Mouse (Mus musculus): ENCODE measurements at regions not wholly inside any gene's neighbourhood (a gene's known extent, or its start where the extent isn't known, plus 50 kb on each side); places are given as distances from the start of the nearest gene placed in this dataset.

DNA sequence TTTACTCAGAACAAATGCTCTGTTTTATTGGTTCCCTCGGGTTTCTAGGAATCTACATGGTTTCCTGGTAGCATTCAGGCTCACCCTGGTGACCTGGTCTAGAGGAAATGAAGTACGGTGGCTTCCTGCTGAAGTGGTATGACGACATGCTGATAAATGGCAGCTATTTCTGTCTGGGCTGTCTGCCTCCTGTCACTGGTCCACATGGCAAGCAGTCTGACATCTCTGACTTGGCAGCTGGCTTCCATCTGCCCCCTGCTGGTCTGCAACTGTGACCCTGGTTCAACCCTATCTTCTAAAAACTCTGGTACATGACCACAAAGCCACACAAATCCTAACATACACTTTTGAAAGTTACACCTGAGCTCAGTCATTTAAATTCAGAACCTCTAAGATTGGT lies 548.1 kb downstream of the Tm4sf1 start:
- Histone ChIP-seq H3K9ac (ENCODE audit: control insufficient read depth, low read depth, low read length, poor library complexity, severe bottlenecking) (no peak overlapping the region), H3K79me2 (ENCODE audit: control insufficient read depth, insufficient read depth, low read length, poor library complexity) (no peaks in the 10 kb centered on the region), H3K27ac (ENCODE audit: control insufficient read depth, low read depth, low read length) (no peak overlapping the region), H3K9me3 (replicated peaks; ENCODE audit: insufficient read depth, low read length) (no peaks in the 10 kb centered on the region), H3K27me3 (ENCODE audit: control insufficient read depth in 1 of 2, insufficient read depth in 2 of 2, low read length in 2 of 2) (no peaks in the 10 kb centered on the region), H3K4me3 (ENCODE audit: control insufficient read depth in 1 of 2, insufficient read depth in 1 of 2, low read depth in 2 of 2, low read length in 2 of 2) (no peak overlapping the region), H3K36me3 (ENCODE audit: control insufficient read depth in 1 of 2, insufficient read depth in 2 of 2, low read length in 2 of 2) (no peaks in the 10 kb centered on the region), H3K4me1 (ENCODE audit: control insufficient read depth in 1 of 2, insufficient read depth in 2 of 2, low read length in 2 of 2) (no peaks in the 10 kb centered on the region)
- no peak for DNase-seq (ENCODE audit: low read depth, low spot score)
- TF ChIP-seq ELF1 (IDR thresholded peaks at IDR 0.05; ENCODE audit: low read depth, low read length) (no peak), ZNF384 (IDR thresholded peaks at IDR 0.05; ENCODE audit: low read depth, low read length) (no peak), SMC3 (IDR thresholded peaks at IDR 0.05; ENCODE audit: low read depth, low read length) (0 out of 2 replicates have a peak, but pooled peaks have one; percentile 6), CTCF (IDR thresholded peaks at IDR 0.05 in 2 of 3, conservative IDR thresholded peaks at IDR 0.05 in 1 of 3; ENCODE audit: control insufficient read depth in 1 of 3, insufficient read depth in 1 of 3, low read depth in 2 of 3, low read length in 3 of 3, poor library complexity in 1 of 3, severe bottlenecking in 1 of 3) (0 out of 6 replicates have a peak, but pooled peaks of 1 of the 3 experiments have one; percentile 4), MAX (IDR thresholded peaks at IDR 0.05; ENCODE audit: low read length) (no peak), MXI1 (IDR thresholded peaks at IDR 0.05; ENCODE audit: low read depth, low read length) (no peak), GABPA (IDR thresholded peaks at IDR 0.05; ENCODE audit: low read depth, low read length) (no peak), MAZ (IDR thresholded peaks at IDR 0.05; ENCODE audit: low read depth, low read length) (no peak), NRF1 (IDR thresholded peaks at IDR 0.05; ENCODE audit: insufficient read depth, low read depth, low read length, poor library complexity, severe bottlenecking) (no peak)

DNA sequence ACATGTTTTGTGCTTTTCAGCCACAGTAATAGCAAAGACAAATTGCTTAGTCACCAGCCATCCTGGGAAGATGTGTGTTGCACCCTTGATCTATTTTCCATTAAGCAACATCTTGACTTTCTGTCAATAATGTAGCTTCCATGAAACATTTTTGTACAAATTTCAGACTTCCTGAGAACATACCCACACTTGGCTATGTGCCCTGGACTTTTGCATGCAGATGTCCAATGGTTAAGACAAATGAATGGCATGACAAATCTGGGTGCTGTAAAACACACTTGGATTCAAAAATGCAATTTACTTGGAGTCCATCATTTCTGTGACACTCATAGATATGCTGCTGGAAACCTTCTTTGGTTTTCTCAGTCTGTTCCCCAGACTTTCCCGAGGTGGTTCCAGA lies 549.9 kb downstream of the Tm4sf1 start:
- Histone ChIP-seq H3K79me2 (ENCODE audit: control insufficient read depth, insufficient read depth, low read length, poor library complexity) (no peaks in the 10 kb centered on the region), H3K9me3 (replicated peaks; ENCODE audit: insufficient read depth, low read length) (no peaks in the 10 kb centered on the region), H3K9ac (ENCODE audit: control insufficient read depth, low read depth, low read length, poor library complexity, severe bottlenecking) (no peak overlapping the region), H3K27me3 (ENCODE audit: control insufficient read depth in 1 of 2, insufficient read depth in 2 of 2, low read length in 2 of 2) (no peaks in the 10 kb centered on the region), H3K27ac (ENCODE audit: control insufficient read depth, low read depth, low read length) (no peak overlapping the region), H3K4me3 (ENCODE audit: control insufficient read depth in 1 of 2, insufficient read depth in 1 of 2, low read depth in 2 of 2, low read length in 2 of 2) (no peak overlapping the region), H3K36me3 (ENCODE audit: control insufficient read depth in 1 of 2, insufficient read depth in 2 of 2, low read length in 2 of 2) (no peaks in the 10 kb centered on the region), H3K4me1 (ENCODE audit: control insufficient read depth in 1 of 2, insufficient read depth in 2 of 2, low read length in 2 of 2) (no peaks in the 10 kb centered on the region)
- no peak for DNase-seq (ENCODE audit: low read depth, low spot score)
- TF ChIP-seq CHD1 (IDR thresholded peaks at IDR 0.05; ENCODE audit: low read depth, low read length) = no peak
- no peak for TF ChIP-seq RAD21 (IDR thresholded peaks at IDR 0.05; ENCODE audit: low read depth, low read length)
- no peak for TF ChIP-seq RCOR1 (IDR thresholded peaks at IDR 0.05; ENCODE audit: low read depth, low read length)
- TF ChIP-seq CHD2 (IDR thresholded peaks at IDR 0.05; ENCODE audit: low read length) = no peak
- no peak for TF ChIP-seq MYB (IDR thresholded peaks at IDR 0.05; ENCODE audit: low read depth, low read length)
- TF ChIP-seq POLR2AphosphoS5 (IDR thresholded peaks at IDR 0.05; ENCODE audit: borderline replicate concordance, low read depth, low read length) = no peak
- no peak for TF ChIP-seq UBTF (IDR thresholded peaks at IDR 0.05; ENCODE audit: borderline replicate concordance, insufficient read depth, low read depth, low read length)
- no peak for TF ChIP-seq KAT2A (conservative IDR thresholded peaks at IDR 0.05; ENCODE audit: low read depth, low read length)
- no peak for TF ChIP-seq GATA1 (IDR thresholded peaks at IDR 0.05; ENCODE audit: low read depth, low read length)
- no peak for TF ChIP-seq ZMIZ1 (IDR thresholded peaks at IDR 0.05; ENCODE audit: low read depth, low read length)
- TF ChIP-seq EP300 (IDR thresholded peaks at IDR 0.05; ENCODE audit: low read depth in 1 of 2, low read length in 2 of 2) = no peak
- TF ChIP-seq MXI1 (IDR thresholded peaks at IDR 0.05; ENCODE audit: low read depth, low read length) = no peak
- no peak for TF ChIP-seq POLR2A (IDR thresholded peaks at IDR 0.05; ENCODE audit: control insufficient read depth in 1 of 2, insufficient read depth in 1 of 2, low read depth in 1 of 2, low read length in 2 of 2, poor library complexity in 1 of 2)
- no peak for TF ChIP-seq E2F4 (IDR thresholded peaks at IDR 0.05; ENCODE audit: borderline replicate concordance, low read depth, low read length)
- TF ChIP-seq TBP (IDR thresholded peaks at IDR 0.05; ENCODE audit: low read depth, low read length) = no peak
- TF ChIP-seq NELFE (IDR thresholded peaks at IDR 0.05; ENCODE audit: low read depth, low read length) = no peak
- TF ChIP-seq MAZ (IDR thresholded peaks at IDR 0.05; ENCODE audit: low read depth, low read length) = no peak
- TF ChIP-seq ETS1 (IDR thresholded peaks at IDR 0.05; ENCODE audit: low read depth, low read length) = no peak
